Mouse (Mus musculus): Measurements from ENCODE around the gene Nob1. TPM values are rescaled to one million over a fixed set of nuclear protein-coding genes. Genes with fewer than 3 reads are reported as not detected.

Nob1 gene
- polyA plus RNA-seq, 1 experiment from 2014 or later, result 66.2 TPM

DNA sequence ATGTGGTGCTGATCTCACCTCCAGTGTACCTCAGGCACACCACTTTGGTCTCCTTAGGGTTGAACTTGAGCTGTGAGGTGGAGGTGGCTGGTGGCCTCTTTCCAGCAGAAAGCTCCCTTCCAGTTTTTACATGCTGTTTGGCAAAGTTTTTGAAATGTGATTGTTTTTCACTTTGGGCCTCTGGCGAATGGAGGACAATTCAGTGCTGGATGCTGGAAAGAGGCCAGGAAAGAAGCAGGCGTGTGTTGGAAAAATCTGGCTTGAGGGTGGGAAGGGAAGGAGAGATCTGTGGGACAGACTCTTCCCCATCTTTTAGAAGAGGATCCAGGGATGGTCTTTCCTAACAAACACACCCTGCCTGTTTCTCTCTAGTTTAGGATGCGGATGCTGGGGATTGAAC, 19.8 kb upstream of the Nob1 start:
- Histone ChIP-seq H3K27ac (ENCODE audit: low read depth) (peak overlapping the region; percentile 78), H3K4me1 (replicated peaks; ENCODE audit: control insufficient read depth, insufficient read depth, low read length) (peaks cover 9% of the 10 kb centered on the region), H3K36me3 (ENCODE audit: control insufficient read depth, insufficient read depth, low read length) (no peaks in the 10 kb centered on the region), H3K4me2 (ENCODE audit: low read length) (no peak overlapping the region), H3K4me3 (ENCODE audit: low read depth, low read length) (no peak overlapping the region), H3K9me3 (ENCODE audit: control insufficient read depth, low read length) (no peaks in the 10 kb centered on the region), H3K9ac (ENCODE audit: low read length) (no peak overlapping the region), H3K27me3 (replicated peaks; ENCODE audit: control insufficient read depth, insufficient read depth, low read length) (no peaks in the 10 kb centered on the region)
- 68% methylated on average over 3 of the region's 3 CpGs for WGBS
- DNase-seq (ENCODE audit: low spot score) (no peak), ATAC-seq (replicated peaks; ENCODE audit: low FRiP score, low TSS enrichment, low read depth) (no peak)

DNA sequence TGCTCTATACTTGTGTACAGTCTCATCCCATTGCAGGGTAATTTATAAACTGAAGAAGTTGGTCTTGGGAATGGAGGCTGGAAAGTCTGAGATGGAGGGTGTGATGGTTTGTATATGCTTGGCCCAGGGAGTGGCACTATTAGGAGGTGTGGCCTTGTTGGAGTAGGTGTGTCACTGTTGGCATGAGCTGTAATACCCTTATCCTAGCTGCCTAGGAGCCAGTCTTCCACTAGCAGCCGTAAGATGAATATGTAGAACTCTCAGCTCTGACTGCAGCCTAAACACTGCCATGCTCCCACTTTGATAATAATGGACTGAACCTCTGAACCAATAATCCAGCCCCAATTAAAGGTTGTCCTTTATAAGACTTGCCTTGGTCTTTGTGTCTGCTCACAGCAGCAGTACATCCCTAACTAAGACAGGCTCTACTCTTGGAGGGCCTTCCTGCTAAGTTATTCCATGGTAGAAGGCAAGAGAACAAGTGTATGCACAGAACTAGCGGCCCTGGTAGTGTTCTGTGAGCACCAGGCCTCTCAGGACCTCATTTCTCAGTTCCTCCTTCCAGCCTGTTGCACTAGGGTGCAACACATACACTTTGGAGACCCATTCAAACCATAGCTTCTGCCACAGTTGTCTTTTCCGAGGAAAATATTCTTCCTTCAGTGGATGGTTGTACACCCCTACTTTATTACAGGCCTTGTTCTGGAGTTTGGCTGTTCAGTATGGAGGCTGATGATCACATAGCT, 15.2 kb upstream of the Nob1 start:
- Histone ChIP-seq H3K36me3 (ENCODE audit: control insufficient read depth, insufficient read depth, low read length) (no peaks in the 10 kb centered on the region), H3K27ac (ENCODE audit: low read depth) (no peak overlapping the region), H3K4me3 (ENCODE audit: low read depth, low read length) (no peak overlapping the region), H3K27me3 (replicated peaks; ENCODE audit: control insufficient read depth, insufficient read depth, low read length) (no peaks in the 10 kb centered on the region), H3K4me1 (replicated peaks; ENCODE audit: control insufficient read depth, insufficient read depth, low read length) (peaks cover 20% of the 10 kb centered on the region), H3K9ac (ENCODE audit: low read length) (no peak overlapping the region), H3K4me2 (ENCODE audit: low read length) (no peak overlapping the region), H3K9me3 (ENCODE audit: control insufficient read depth, low read length) (no peaks in the 10 kb centered on the region)
- 90% methylated on average over 3 of the region's 3 CpGs for WGBS
- DNase-seq (ENCODE audit: low spot score), result no peak
- no peak for ATAC-seq (replicated peaks; ENCODE audit: low FRiP score, low TSS enrichment, low read depth)

DNA sequence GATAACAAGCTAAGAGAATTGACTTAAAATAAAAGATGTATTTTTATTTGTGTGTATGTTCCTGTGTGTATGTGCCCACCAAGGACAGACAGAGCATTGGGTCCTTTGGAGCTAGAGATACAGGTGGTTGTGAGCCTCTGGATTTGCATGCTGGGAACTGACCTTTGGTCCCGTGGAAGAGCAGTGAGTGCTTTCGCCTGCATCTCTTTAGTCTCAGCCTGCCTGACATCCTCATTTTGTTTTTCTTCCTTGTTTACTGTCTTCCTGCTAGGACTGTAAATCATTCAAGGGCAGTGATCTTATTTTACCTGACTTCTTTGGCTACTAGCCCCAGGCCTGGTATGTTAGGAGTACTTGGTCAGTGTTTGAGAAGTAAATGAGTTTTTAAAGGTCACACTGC, 12.9 kb upstream of the Nob1 start:
- H3K36me3 ChIP-seq (ENCODE audit: control insufficient read depth, insufficient read depth, low read length), result no peaks in the 10 kb centered on the region
- no peaks in the 10 kb centered on the region for H3K27me3 ChIP-seq (replicated peaks; ENCODE audit: control insufficient read depth, insufficient read depth, low read length)
- H3K4me1 ChIP-seq (replicated peaks; ENCODE audit: control insufficient read depth, insufficient read depth, low read length), result peaks cover 15% of the 10 kb centered on the region
- H3K4me2 ChIP-seq (ENCODE audit: low read length), result peak overlapping the region; percentile 53
- no peak overlapping the region for H3K27ac ChIP-seq (ENCODE audit: low read depth)
- no peaks in the 10 kb centered on the region for H3K9me3 ChIP-seq (ENCODE audit: control insufficient read depth, low read length)
- 55% methylated on average over 2 of the region's 2 CpGs for WGBS
- no peak overlapping the region for H3K9ac ChIP-seq (ENCODE audit: low read length)
- H3K4me3 ChIP-seq (ENCODE audit: low read depth, low read length), result no peak overlapping the region
- ATAC-seq (replicated peaks; ENCODE audit: low FRiP score, low TSS enrichment, low read depth), result no peak
- DNase-seq (ENCODE audit: low spot score), result no peak

DNA sequence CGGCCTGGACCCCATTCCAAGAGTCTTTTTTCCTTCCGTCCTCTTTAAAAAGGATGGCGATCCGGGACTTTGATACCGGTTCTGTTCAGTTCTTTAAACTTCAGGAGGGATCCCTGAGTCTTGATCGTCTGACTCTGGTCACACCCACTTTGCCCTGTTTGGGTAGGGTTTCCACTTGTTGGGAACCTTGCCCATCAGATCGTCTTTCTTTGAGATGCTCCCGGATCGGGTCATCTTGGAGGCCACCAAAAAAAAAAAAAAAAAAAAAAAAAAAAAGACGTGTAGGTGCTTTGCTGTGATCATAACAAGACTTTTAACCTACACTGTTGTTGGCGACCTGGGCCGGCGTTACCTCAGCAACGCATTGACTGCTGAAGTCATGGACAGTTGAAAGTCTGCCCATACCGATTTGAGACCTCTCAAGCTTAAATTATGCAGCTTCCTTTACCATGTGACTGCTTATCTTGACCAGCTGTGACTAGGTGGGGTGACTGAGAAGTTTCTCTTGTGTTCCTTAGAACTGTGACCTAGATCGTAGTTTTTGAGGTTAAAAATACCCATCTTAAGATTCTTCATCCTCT, 12.1 kb upstream of the Nob1 start:
- Histone ChIP-seq H3K4me3 (ENCODE audit: low read depth, low read length) (peak overlapping the region; percentile 74), H3K9me3 (ENCODE audit: control insufficient read depth, low read length) (no peaks in the 10 kb centered on the region), H3K9ac (ENCODE audit: low read length) (peak overlapping the region; percentile 80), H3K27ac (ENCODE audit: low read depth) (peak overlapping the region; percentile 79), H3K27me3 (replicated peaks; ENCODE audit: control insufficient read depth, insufficient read depth, low read length) (no peaks in the 10 kb centered on the region), H3K4me1 (replicated peaks; ENCODE audit: control insufficient read depth, insufficient read depth, low read length) (peaks cover 15% of the 10 kb centered on the region), H3K36me3 (ENCODE audit: control insufficient read depth, insufficient read depth, low read length) (no peaks in the 10 kb centered on the region), H3K4me2 (ENCODE audit: low read length) (peak overlapping the region; percentile 53)
- no peak for DNase-seq (ENCODE audit: low spot score)
- WGBS, result 9% methylated on average over 16 of the region's 16 CpGs
- ATAC-seq (replicated peaks; ENCODE audit: low FRiP score, low TSS enrichment, low read depth), result peak; percentile 33

DNA sequence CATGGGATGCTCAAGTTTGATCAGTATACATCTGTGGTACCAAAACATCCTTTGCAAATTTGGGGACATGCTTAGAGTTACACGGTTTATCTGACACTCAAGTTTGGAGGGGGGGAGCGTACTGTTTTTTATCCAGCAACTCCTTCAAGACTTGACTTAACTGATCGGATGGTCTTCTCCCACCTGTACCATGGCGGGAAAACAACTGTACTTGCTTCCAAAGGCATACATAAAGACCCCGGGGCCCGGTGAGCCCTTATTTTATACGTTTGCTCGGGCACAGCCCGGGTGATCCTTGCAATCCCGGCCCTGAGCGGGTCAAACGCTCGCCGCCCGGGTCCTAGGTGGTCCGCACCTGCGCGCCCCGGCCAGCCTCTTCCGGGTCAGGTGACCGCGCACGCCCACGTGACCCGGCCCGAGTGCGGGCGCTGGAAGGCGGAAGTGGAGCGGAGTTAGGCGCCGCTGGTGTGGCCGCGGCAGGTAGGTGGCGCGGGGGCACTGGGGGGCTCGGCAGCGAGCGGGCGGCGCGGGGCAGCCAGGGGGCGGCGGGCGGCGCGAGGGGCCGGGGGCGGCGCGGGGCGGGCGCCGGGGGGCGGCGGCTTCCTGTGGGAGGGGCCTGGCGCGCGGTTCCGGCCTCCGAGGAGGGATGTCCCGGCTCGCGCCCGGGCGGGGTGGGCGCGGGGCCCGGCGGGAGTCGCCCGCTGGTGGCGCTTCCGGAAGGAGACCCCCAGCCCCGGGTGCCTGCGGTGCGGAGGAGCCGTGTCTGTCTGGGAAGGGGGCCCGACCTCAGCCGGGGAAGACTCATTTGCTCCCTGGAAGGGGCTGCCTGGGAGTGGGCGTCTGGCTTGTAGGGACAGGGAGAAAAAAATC, 11.3 kb upstream of the Nob1 start, which contains the start of gene Wwp2:
TSS of gene Wwp2 (plus strand) at position 404 of the 870 bp plus-strand sequence.
- Histone ChIP-seq H3K27ac (ENCODE audit: low read depth) (peak within 1 kb of the TSS; percentile 79), H3K27me3 (replicated peaks; ENCODE audit: control insufficient read depth, insufficient read depth, low read length) (no peaks in the 10 kb centered on the region), H3K4me3 (ENCODE audit: low read depth, low read length) (peak within 1 kb of the TSS; percentile 74), H3K9ac (ENCODE audit: low read length) (peak within 1 kb of the TSS; percentile 80), H3K36me3 (ENCODE audit: control insufficient read depth, insufficient read depth, low read length) (no peaks in the 10 kb centered on the region), H3K9me3 (ENCODE audit: control insufficient read depth, low read length) (no peaks in the 10 kb centered on the region), H3K4me1 (replicated peaks; ENCODE audit: control insufficient read depth, insufficient read depth, low read length) (peaks cover 15% of the 10 kb centered on the region), H3K4me2 (ENCODE audit: low read length) (peak within 1 kb of the TSS; percentile 53)
- DNase-seq (ENCODE audit: low spot score) (peak; percentile 92), ATAC-seq (replicated peaks; ENCODE audit: low FRiP score, low TSS enrichment, low read depth) (peak; percentile 91)
- WGBS, result under 1% methylated on average over 67 of the region's 81 CpGs

DNA sequence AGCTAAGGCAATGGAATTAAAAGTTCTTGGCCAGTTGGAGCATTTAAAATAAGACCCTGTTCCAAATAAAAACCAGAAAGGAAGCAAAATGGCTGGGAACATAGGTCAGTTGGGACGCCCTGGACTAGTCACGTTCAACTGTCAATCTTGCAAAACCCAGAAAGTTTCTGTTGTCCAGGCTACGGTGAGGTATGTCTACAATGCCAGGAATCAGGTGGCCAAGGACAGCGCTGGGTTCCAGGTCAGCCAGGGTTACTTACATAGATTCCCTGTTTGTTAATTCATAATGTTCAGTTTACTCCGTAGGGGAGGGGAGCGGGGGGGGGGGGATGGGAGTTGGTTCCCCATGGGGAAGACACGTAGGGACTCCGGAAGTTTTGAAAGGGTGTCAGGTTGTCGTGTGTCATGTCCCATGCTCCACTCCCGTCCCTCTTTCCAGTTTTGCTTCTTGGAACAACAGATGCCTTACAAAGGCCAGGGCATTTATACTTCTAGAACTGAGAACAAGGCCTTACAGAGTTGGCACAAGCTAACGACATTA, 10.6 kb upstream of the Nob1 start:
- Histone ChIP-seq H3K4me1 (replicated peaks; ENCODE audit: control insufficient read depth, insufficient read depth, low read length) (peaks cover 15% of the 10 kb centered on the region), H3K9ac (ENCODE audit: low read length) (peak overlapping the region; percentile 80), H3K36me3 (ENCODE audit: control insufficient read depth, insufficient read depth, low read length) (no peaks in the 10 kb centered on the region), H3K27me3 (replicated peaks; ENCODE audit: control insufficient read depth, insufficient read depth, low read length) (no peaks in the 10 kb centered on the region), H3K4me3 (ENCODE audit: low read depth, low read length) (peak overlapping the region; percentile 74), H3K4me2 (ENCODE audit: low read length) (peak overlapping the region; percentile 53), H3K9me3 (ENCODE audit: control insufficient read depth, low read length) (no peaks in the 10 kb centered on the region), H3K27ac (ENCODE audit: low read depth) (0 out of 2 replicates have a peak overlapping the region, but pooled peaks have one; percentile 79)
- WGBS, result 29% methylated on average over 11 of the region's 11 CpGs
- ATAC-seq (replicated peaks; ENCODE audit: low FRiP score, low TSS enrichment, low read depth) (0 out of 2 replicates have a peak, but pooled peaks have one; percentile 1), DNase-seq (ENCODE audit: low spot score) (peak; percentile 62)

DNA sequence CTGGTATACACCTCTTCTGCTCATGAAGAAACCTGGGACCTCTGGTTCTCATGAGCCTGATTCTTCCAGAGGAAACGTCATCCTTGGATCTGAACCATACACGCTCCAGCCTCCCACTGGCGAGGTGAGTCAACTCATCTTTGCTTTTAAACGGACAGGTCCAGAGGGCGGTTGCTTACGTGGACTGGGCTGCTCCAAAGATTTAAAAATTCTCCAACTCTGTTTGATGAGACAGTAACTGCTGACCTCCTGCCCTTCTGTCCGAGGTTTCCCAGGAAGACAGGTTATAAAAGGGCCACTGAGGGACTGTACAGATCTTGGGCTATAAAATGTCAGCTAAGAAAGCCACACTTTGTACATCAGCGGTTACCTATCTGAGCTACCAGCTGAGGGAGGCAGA, 6.0 kb upstream of the Nob1 start:
- Histone ChIP-seq H3K9me3 (ENCODE audit: control insufficient read depth, low read length) (no peaks in the 10 kb centered on the region), H3K4me2 (ENCODE audit: low read length) (no peak overlapping the region), H3K4me1 (replicated peaks; ENCODE audit: control insufficient read depth, insufficient read depth, low read length) (peaks cover 5% of the 10 kb centered on the region; the same call in 1 of the 2 replicates), H3K9ac (ENCODE audit: low read length) (no peak overlapping the region), H3K36me3 (ENCODE audit: control insufficient read depth, insufficient read depth, low read length) (no peaks in the 10 kb centered on the region), H3K4me3 (ENCODE audit: low read depth, low read length) (no peak overlapping the region), H3K27ac (ENCODE audit: low read depth) (no peak overlapping the region), H3K27me3 (replicated peaks; ENCODE audit: control insufficient read depth, insufficient read depth, low read length) (no peaks in the 10 kb centered on the region)
- DNase-seq (ENCODE audit: low spot score), result no peak
- 63% methylated on average over 8 of the region's 8 CpGs for WGBS
- no peak for ATAC-seq (replicated peaks; ENCODE audit: low FRiP score, low TSS enrichment, low read depth)

DNA sequence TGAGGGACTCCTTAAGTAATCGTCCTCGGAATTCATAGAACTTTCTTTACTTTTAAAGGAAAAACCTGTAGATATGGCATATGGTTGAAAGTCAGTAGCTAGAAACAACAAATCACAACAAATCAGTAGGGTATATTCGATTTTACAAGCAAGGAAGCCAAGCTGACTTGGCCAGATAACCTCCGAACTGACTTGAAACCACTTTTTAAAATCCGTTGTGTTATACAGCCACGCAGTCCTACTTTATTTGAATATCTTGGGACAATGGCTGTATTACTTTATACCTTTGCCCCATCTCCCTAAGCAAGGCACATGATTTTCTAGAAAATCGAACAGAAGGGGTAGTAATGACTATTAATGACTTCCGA, 363 bp upstream of the Nob1 start:
- Histone ChIP-seq H3K4me1 (replicated peaks; ENCODE audit: control insufficient read depth, insufficient read depth, low read length) (peaks cover 7% of the 10 kb centered on the region), H3K9ac (ENCODE audit: low read length) (no peak overlapping the region), H3K27ac (ENCODE audit: low read depth) (no peak overlapping the region), H3K4me2 (ENCODE audit: low read length) (peak overlapping the region; percentile 18; the same call in 1 of the 2 replicates), H3K36me3 (ENCODE audit: control insufficient read depth, insufficient read depth, low read length) (peaks cover 25% of the 10 kb centered on the region), H3K27me3 (replicated peaks; ENCODE audit: control insufficient read depth, insufficient read depth, low read length) (no peaks in the 10 kb centered on the region), H3K4me3 (ENCODE audit: low read depth, low read length) (peak overlapping the region; percentile 100; the same call in 1 of the 2 replicates), H3K9me3 (ENCODE audit: control insufficient read depth, low read length) (no peaks in the 10 kb centered on the region)
- WGBS, result 48% methylated on average over 8 of the region's 8 CpGs
- DNase-seq (ENCODE audit: low spot score) (no peak), ATAC-seq (replicated peaks; ENCODE audit: low FRiP score, low TSS enrichment, low read depth) (no peak)
